Mouse (Mus musculus): Measurements from ENCODE around the gene Vasp.

The Vasp gene

GRCm38 (mm10) chr7:19231849-19232248 is 39.8 kb downstream of the Vasp start:
- no peak for DNase-seq

- no peak for DNase-seq
These were observed 40.7 kb downstream of the Vasp start for GRCm38 (mm10) chr7:19230899-19231298.

GRCm38 (mm10) chr7:19230041-19230580 is 41.5 kb downstream of the Vasp start:
- no peak for DNase-seq

- DNase-seq, result no peak
These were observed 42.2 kb downstream of the Vasp start for GRCm38 (mm10) chr7:19229404-19229803.

GRCm38 (mm10) chr7:19228793-19229148 is 42.8 kb downstream of the Vasp start:
- DNase-seq, result no peak

GRCm38 (mm10) chr7:19227883-19228792 is 43.5 kb downstream of the Vasp start, which contains the start of gene Opa3:
Gene Opa3 (plus strand): TSS chr7:19228334.
- DNase-seq, result peak; percentile 100

GRCm38 (mm10) chr7:19226817-19227797 is 44.5 kb downstream of the Vasp start:
- peak; percentile 62 for DNase-seq

- no peak for DNase-seq
These were observed 46.7 kb downstream of the Vasp start for GRCm38 (mm10) chr7:19224933-19225332.

- DNase-seq, result no peak
These were observed 48.7 kb downstream of the Vasp start for GRCm38 (mm10) chr7:19222875-19223274.

- DNase-seq, result no peak
These were observed 49.4 kb downstream of the Vasp start for GRCm38 (mm10) chr7:19222189-19222588.

- DNase-seq, result no peak
These were observed 51.6 kb downstream of the Vasp start for GRCm38 (mm10) chr7:19220061-19220460.

- no peak for DNase-seq
These were observed 53.7 kb downstream of the Vasp start for GRCm38 (mm10) chr7:19217944-19218343.

GRCm38 (mm10) chr7:19217492-19217891 is 54.1 kb downstream of the Vasp start:
- peak; percentile 37 for DNase-seq

- DNase-seq, result no peak
These were observed 56.7 kb downstream of the Vasp start for GRCm38 (mm10) chr7:19214940-19215339.

GRCm38 (mm10) chr7:19214369-19214768 is 57.2 kb downstream of the Vasp start:
- DNase-seq, result no peak

- no peak for DNase-seq
These were observed 58.2 kb downstream of the Vasp start for GRCm38 (mm10) chr7:19213385-19213784.

- DNase-seq, result peak; percentile 76
These were observed 59.4 kb downstream of the Vasp start, which contains the start of gene Gpr4 for GRCm38 (mm10) chr7:19211996-19212755. Gene Gpr4 (plus strand): TSS chr7:19212538.

- DNase-seq, result no peak
These were observed 60.5 kb downstream of the Vasp start for GRCm38 (mm10) chr7:19211041-19211675.

- no peak for DNase-seq
These were observed 61.6 kb downstream of the Vasp start for GRCm38 (mm10) chr7:19210010-19210409.

- no peak for DNase-seq
These were observed 62.1 kb downstream of the Vasp start for GRCm38 (mm10) chr7:19209494-19209893.

GRCm38 (mm10) chr7:19208944-19209472 is 62.6 kb downstream of the Vasp start:
- peak; percentile 67 for DNase-seq
